Mouse (Mus musculus): Measurements from ENCODE around the gene Cacna1c.

GRCm38 (mm10) chr6:118841892-118842291 is 354.3 kb downstream of the Cacna1c start:
- no peak for TF ChIP-seq CTCF (conservative IDR thresholded peaks at IDR 0.05; ENCODE audit: low read length)
- no peak for TF ChIP-seq NANOG (IDR thresholded peaks at IDR 0.05; ENCODE audit: borderline replicate concordance, low read length)
